ENCODE assay signal across 7 mouse cellular contexts in the genomic region with DNA sequence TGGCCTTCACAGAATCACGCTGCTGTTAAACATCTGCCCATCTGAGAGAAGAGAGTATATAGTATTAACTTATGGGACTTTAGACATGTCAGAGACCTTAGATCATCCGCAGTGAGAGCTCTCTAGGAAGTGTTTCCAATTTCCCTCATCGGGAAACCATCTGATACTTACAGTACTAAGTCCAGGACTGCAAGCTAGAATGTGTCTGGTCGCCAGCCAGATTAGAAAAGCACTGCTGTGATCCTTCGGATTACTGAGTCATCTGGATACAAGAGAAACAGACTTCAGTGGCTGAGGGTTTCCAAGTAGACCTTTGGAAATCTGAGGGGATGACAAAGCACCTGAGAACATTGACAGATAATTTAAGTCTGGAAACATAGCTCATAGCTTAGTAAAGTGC.
"Had no signal": no experiment of that assay in that cellular context is flagged by ENCODE, and none has a peak within 500 bp of the region (broad histone marks: within the 10 kb centered on the region; RNA-seq: fewer than 3 reads in every experiment).

No protein-coding gene starts in this region.

- DNase-seq: left cerebral cortex, postnatal 4 days; lung, adult 18-20 months; retina, postnatal 1 day; right cerebral cortex, postnatal 4 days; spleen, adult 18-20 months; thymus, adult 2 months; thymus, postnatal 25 days had no signal
